ENCODE assay signal across 8 mouse cellular contexts in genomic region chr16:20498677-20499475, GRCm38 (mm10). TPM values are rescaled to one million over a fixed set of nuclear protein-coding genes. Genes with fewer than 3 reads are reported as not detected.
DNase-seq lines count a peak whose midpoint lies in the region; ATAC-seq lines count a peak whose summit lies in the region.

TSS of gene Eif2b5 (plus strand) at chr16:20498817.

- peaks cover 16% of the 10 kb centered on the region for H3K4me1 ChIP-seq in hindbrain, embryonic 16.5 days (ENCODE audit: control insufficient read depth, insufficient read depth, low read depth, low read length)

- no peaks in the 10 kb centered on the region for H3K9me3 ChIP-seq in hindbrain, embryonic 16.5 days (ENCODE audit: control insufficient read depth, low read length)

- ATAC-seq in hindbrain, embryonic 16.5 days, result peak; percentile 96

- WGBS in hindbrain, embryonic 16.5 days, result under 1% methylated on average over 49 of the region's 49 CpGs
- 1% methylated on average over 43 of the region's 49 CpGs for WGBS in macrophage (ENCODE audit: missing documents)

- DNase-seq in WW6 (ENCODE audit: low read depth, low spot score), result peak; percentile 91
- peak; percentile 76 to 81 for DNase-seq in cerebellum, postnatal 4 days (ENCODE audit: low spot score in 2 of 2)
- peak; percentile 96 for DNase-seq in gastrocnemius, adult 18-20 months (ENCODE audit: low spot score)
- DNase-seq in left cerebral cortex, adult 18-20 months (ENCODE audit: low spot score in 2 of 2), result peak; percentile 94 to 97
- DNase-seq in right cerebral cortex, adult 18-20 months, result peak; percentile 96
- DNase-seq in urinary bladder, postnatal 10 days (ENCODE audit: low spot score), result peak; percentile 71

- H3K79me2 ChIP-seq in macrophage (ENCODE audit: inconsistent target), result peaks cover 14% of the 10 kb centered on the region

- peak within 1 kb of the TSS; percentile 92 for H3K4me3 ChIP-seq in hindbrain, embryonic 16.5 days (ENCODE audit: low read length)
- peak within 1 kb of the TSS; percentile 91 for H3K4me3 ChIP-seq in macrophage (ENCODE audit: inconsistent target)

- H3K27me3 ChIP-seq in hindbrain, embryonic 16.5 days (replicated peaks; ENCODE audit: control insufficient read depth, insufficient read depth, low read length), result no peaks in the 10 kb centered on the region; the same call in 1 of the 2 replicates

- H3K27ac ChIP-seq in hindbrain, embryonic 16.5 days (ENCODE audit: low read depth, low read length), result peak within 1 kb of the TSS; percentile 84
- H3K27ac ChIP-seq in macrophage, result peak within 1 kb of the TSS; percentile 27; the same call in 1 of the 2 replicates

- peak within 1 kb of the TSS; percentile 86 for H3K4me2 ChIP-seq in hindbrain, embryonic 16.5 days (ENCODE audit: low read length)

- peaks cover 32% of the 10 kb centered on the region for H3K36me3 ChIP-seq in hindbrain, embryonic 16.5 days (ENCODE audit: control insufficient read depth, insufficient read depth, low read length)
- H3K36me3 ChIP-seq in macrophage (ENCODE audit: inconsistent target), result peaks cover 28% of the 10 kb centered on the region

- H3K9ac ChIP-seq in hindbrain, embryonic 16.5 days (ENCODE audit: low read depth, low read length), result peak within 1 kb of the TSS; percentile 91

RNA-seq across cellular contexts. Expression of gene Eif2b5, which starts in this region (rescaled TPM):
- 10 to 100 TPM; 52.6 to 54.4 TPM for total RNA-seq in gastrocnemius, adult 18-20 months (2021)
- 97.3 and 104 TPM in 2 replicates for polyA plus RNA-seq in hindbrain, embryonic 16.5 days (2015; fragmentation: Nextera tagmentation; extraction: Ambion mirVana)
- total RNA-seq in left cerebral cortex, adult 18-20 months (2021), result 10 to 100 TPM; 55.8 to 65.4 TPM
- total RNA-seq in macrophage (2018; cell fraction: chromatin; rRNA removed), result 10 to 100 TPM in 23 of 26 experiments, 1 to 10 TPM in 3; 5.4 to 28.2 (median 18.6) TPM
- 10 to 100 TPM; 24.2 to 36.0 (median 31.1) TPM for total RNA-seq in macrophage (2018; cell fraction: cytosol; rRNA removed)
- total RNA-seq in macrophage (2018; cell fraction: nucleus; rRNA removed), result 10 to 100 TPM in 25 of 26 experiments, 1 to 10 TPM in 1; 8.7 to 27.0 (median 15.2) TPM
- 25.2 to 45.4 TPM (median 30.4 TPM) in 3 replicates for polyA plus RNA-seq in macrophage (2018)

Comparison
In these comparisons a context has a peak if more than half of its experiments do, and no peak if none do; other contexts are left out.
1. Peak in every context shown above with its lines: DNase-seq, ATAC-seq, H3K4me3 ChIP-seq and H3K27ac ChIP-seq.